Mouse (Mus musculus): ENCODE measurements around the gene Npl. TPM values are rescaled to one million over a fixed set of nuclear protein-coding genes. Genes with fewer than 3 reads are reported as not detected.
A peak's percentile ranks its signal among the peaks of the same experiment; 100 is the strongest.

Gene Npl
- 8.0 and 10.1 TPM in 2 replicates for polyA plus RNA-seq (2015; fragmentation: Nextera tagmentation; extraction: Ambion mirVana)

GRCm38 (mm10) chr1:153549536-153550199 lies at the start of gene Npl:
Npl (minus strand) TSS chr1:153550045.
- Histone ChIP-seq H3K27me3 (peaks cover 12% of the 10 kb centered on the region), H3K36me3 (no peaks in the 10 kb centered on the region), H3K9me3 (replicated peaks) (no peaks in the 10 kb centered on the region), H3K27ac (no peak within 1 kb of the TSS), H3K9ac (peak within 1 kb of the TSS; percentile 42; the same call in 1 of the 2 replicates), H3K4me1 (replicated peaks) (no peaks in the 10 kb centered on the region; the same call in 1 of the 2 replicates), H3K4me3 (replicated peaks) (peak within 1 kb of the TSS; percentile 53), H3K4me2 (peak within 1 kb of the TSS; percentile 55)
- peak; percentile 19 for DNase-seq
- 5% methylated on average over 29 of the region's 29 CpGs for WGBS (ENCODE audit: insufficient replicate concordance)
- peak; percentile 71 for ATAC-seq (ENCODE audit: low read depth)

GRCm38 (mm10) chr1:153599302-153600045 lies 49.6 kb upstream of the Npl start:
- no peaks in the 10 kb centered on the region for H3K36me3 ChIP-seq
- DNase-seq (no peak), ATAC-seq (ENCODE audit: low read depth) (no peak)
- H3K27ac ChIP-seq = no peak overlapping the region
- H3K4me1 ChIP-seq (replicated peaks) = no peaks in the 10 kb centered on the region
- no peaks in the 10 kb centered on the region for H3K27me3 ChIP-seq
- no peak overlapping the region for H3K4me2 ChIP-seq
- no peak overlapping the region for H3K9ac ChIP-seq
- 43% methylated on average over 9 of the region's 9 CpGs for WGBS (ENCODE audit: insufficient replicate concordance)
- no peak overlapping the region for H3K4me3 ChIP-seq (replicated peaks)
- H3K9me3 ChIP-seq (replicated peaks) = no peaks in the 10 kb centered on the region

- Histone ChIP-seq H3K9ac (no peak overlapping the region), H3K27me3 (no peaks in the 10 kb centered on the region), H3K9me3 (replicated peaks) (no peaks in the 10 kb centered on the region), H3K36me3 (no peaks in the 10 kb centered on the region), H3K4me1 (replicated peaks) (no peaks in the 10 kb centered on the region), H3K4me3 (replicated peaks) (no peak overlapping the region), H3K27ac (no peak overlapping the region), H3K4me2 (no peak overlapping the region)
- ATAC-seq (ENCODE audit: low read depth) = no peak
- no peak for DNase-seq
- 57% methylated on average over 2 of the region's 2 CpGs for WGBS (ENCODE audit: insufficient replicate concordance)
Observed at GRCm38 (mm10) chr1:153598773-153599172, 48.9 kb upstream of the Npl start.

GRCm38 (mm10) chr1:153593678-153594077 lies 43.8 kb upstream of the Npl start:
- H3K9me3 ChIP-seq (replicated peaks) = no peaks in the 10 kb centered on the region
- no peak for ATAC-seq (ENCODE audit: low read depth)
- 75% methylated on average over 2 of the region's 2 CpGs for WGBS (ENCODE audit: insufficient replicate concordance)

GRCm38 (mm10) chr1:153590176-153590734 lies 40.4 kb upstream of the Npl start:
- no peaks in the 10 kb centered on the region for H3K9me3 ChIP-seq (replicated peaks)
- no peak overlapping the region for H3K9ac ChIP-seq
- 55% methylated on average over 2 of the region's 2 CpGs for whole genome bisulfite sequencing (ENCODE audit: insufficient replicate concordance)
- ATAC-seq (ENCODE audit: low read depth) (no peak), DNase-seq (no peak)
- H3K4me3 ChIP-seq (replicated peaks) = no peak overlapping the region
- H3K4me2 ChIP-seq = no peak overlapping the region
- no peak overlapping the region for H3K27ac ChIP-seq
- no peaks in the 10 kb centered on the region for H3K36me3 ChIP-seq
- H3K4me1 ChIP-seq (replicated peaks) = no peaks in the 10 kb centered on the region
- no peaks in the 10 kb centered on the region for H3K27me3 ChIP-seq

More at GRCm38 (mm10) chr1:153593678-153594077, 43.8 kb upstream of the Npl start:
- H3K27me3 ChIP-seq = no peaks in the 10 kb centered on the region
- H3K27ac ChIP-seq = no peak overlapping the region
- H3K9ac ChIP-seq = no peak overlapping the region
- H3K4me2 ChIP-seq = no peak overlapping the region
- DNase-seq = no peak
- H3K4me3 ChIP-seq (replicated peaks) = no peak overlapping the region
- H3K4me1 ChIP-seq (replicated peaks) = no peaks in the 10 kb centered on the region
- H3K36me3 ChIP-seq = no peaks in the 10 kb centered on the region

- H3K9ac ChIP-seq = no peak overlapping the region
- DNase-seq (no peak), ATAC-seq (ENCODE audit: low read depth) (no peak)
- H3K9me3 ChIP-seq (replicated peaks) = no peaks in the 10 kb centered on the region
- H3K27ac ChIP-seq = no peak overlapping the region
- H3K4me3 ChIP-seq (replicated peaks) = no peak overlapping the region
- WGBS (ENCODE audit: insufficient replicate concordance) = 39% methylated on average over 5 of the region's 5 CpGs
- H3K27me3 ChIP-seq = no peaks in the 10 kb centered on the region
- no peak overlapping the region for H3K4me2 ChIP-seq
- no peaks in the 10 kb centered on the region for H3K36me3 ChIP-seq
- H3K4me1 ChIP-seq (replicated peaks) = no peaks in the 10 kb centered on the region
Observed at GRCm38 (mm10) chr1:153587956-153588355, 38.1 kb upstream of the Npl start.

- Histone ChIP-seq H3K27me3 (no peaks in the 10 kb centered on the region), H3K4me2 (no peak overlapping the region), H3K4me1 (replicated peaks) (no peaks in the 10 kb centered on the region), H3K27ac (no peak overlapping the region), H3K4me3 (replicated peaks) (no peak overlapping the region), H3K36me3 (no peaks in the 10 kb centered on the region), H3K9me3 (replicated peaks) (no peaks in the 10 kb centered on the region), H3K9ac (no peak overlapping the region)
- no peak for DNase-seq
- ATAC-seq (ENCODE audit: low read depth) = no peak
- 79% methylated on average over 10 of the region's 10 CpGs for WGBS (ENCODE audit: insufficient replicate concordance)
Observed at GRCm38 (mm10) chr1:153586826-153587225, 37.0 kb upstream of the Npl start.

GRCm38 (mm10) chr1:153585752-153586151 lies 35.9 kb upstream of the Npl start:
- Histone ChIP-seq H3K4me2 (no peak overlapping the region), H3K4me1 (replicated peaks) (no peaks in the 10 kb centered on the region), H3K27ac (no peak overlapping the region), H3K9ac (no peak overlapping the region), H3K36me3 (no peaks in the 10 kb centered on the region), H3K9me3 (replicated peaks) (no peaks in the 10 kb centered on the region), H3K27me3 (no peaks in the 10 kb centered on the region), H3K4me3 (replicated peaks) (no peak overlapping the region)
- WGBS (ENCODE audit: insufficient replicate concordance) = 68% methylated on average over 2 of the region's 2 CpGs
- no peak for ATAC-seq (ENCODE audit: low read depth)
- DNase-seq = no peak

GRCm38 (mm10) chr1:153583189-153583588 lies 33.3 kb upstream of the Npl start:
- 33% methylated on average over 4 of the region's 4 CpGs for WGBS (ENCODE audit: insufficient replicate concordance)
- ATAC-seq (ENCODE audit: low read depth) (no peak), DNase-seq (no peak)
- no peak overlapping the region for H3K4me3 ChIP-seq (replicated peaks)
- no peaks in the 10 kb centered on the region for H3K4me1 ChIP-seq (replicated peaks)
- H3K9me3 ChIP-seq (replicated peaks) = no peaks in the 10 kb centered on the region
- no peak overlapping the region for H3K4me2 ChIP-seq
- H3K36me3 ChIP-seq = no peaks in the 10 kb centered on the region
- no peaks in the 10 kb centered on the region for H3K27me3 ChIP-seq
- H3K9ac ChIP-seq = no peak overlapping the region
- H3K27ac ChIP-seq = no peak overlapping the region

GRCm38 (mm10) chr1:153574730-153575129 lies 24.9 kb upstream of the Npl start:
- Histone ChIP-seq H3K4me3 (replicated peaks) (no peak overlapping the region), H3K9me3 (replicated peaks) (no peaks in the 10 kb centered on the region), H3K4me1 (replicated peaks) (no peaks in the 10 kb centered on the region), H3K9ac (no peak overlapping the region), H3K27ac (no peak overlapping the region), H3K36me3 (no peaks in the 10 kb centered on the region), H3K27me3 (no peaks in the 10 kb centered on the region), H3K4me2 (no peak overlapping the region)
- WGBS (ENCODE audit: insufficient replicate concordance) = 64% methylated on average over 3 of the region's 3 CpGs
- no peak for DNase-seq
- no peak for ATAC-seq (ENCODE audit: low read depth)

GRCm38 (mm10) chr1:153572271-153573043 lies 22.6 kb upstream of the Npl start:
- H3K27me3 ChIP-seq = no peaks in the 10 kb centered on the region
- no peaks in the 10 kb centered on the region for H3K36me3 ChIP-seq
- WGBS (ENCODE audit: insufficient replicate concordance) = 45% methylated on average over 4 of the region's 4 CpGs
- ATAC-seq (ENCODE audit: low read depth) (no peak), DNase-seq (no peak)
- no peak overlapping the region for H3K4me2 ChIP-seq
- no peaks in the 10 kb centered on the region for H3K9me3 ChIP-seq (replicated peaks)
- H3K9ac ChIP-seq = no peak overlapping the region
- H3K4me1 ChIP-seq (replicated peaks) = no peaks in the 10 kb centered on the region
- H3K27ac ChIP-seq = no peak overlapping the region
- no peak overlapping the region for H3K4me3 ChIP-seq (replicated peaks)
